Mouse (Mus musculus): ENCODE data around the gene Ctsl.

- no peak for TF ChIP-seq POLR2A (IDR thresholded peaks at IDR 0.05; ENCODE audit: insufficient read depth, low read depth, low read length)
- TF ChIP-seq CTCF (IDR thresholded peaks at IDR 0.05; ENCODE audit: insufficient read depth, low read depth, low read length): no peak
Measured at GRCm38 (mm10) chr13:64388415-64388814, 17.7 kb upstream of the Ctsl start.

Data from olfactory bulb, adult 2 months (tissue).